Mouse (Mus musculus) ES-Bruce4 (cell line): Measurements from ENCODE around the gene Plau. TPM values are rescaled to one million over a fixed set of nuclear protein-coding genes. Genes with fewer than 3 reads are reported as not detected.

Experiments used
- H3K27ac ChIP-seq: 2 replicates; pipeline ENCODE4 v1.5.1; 2012; ENCODE audit warnings: low read length, inconsistent platforms; ENCODE audit not compliant: insufficient read depth
- H3K27me3 ChIP-seq: 2 replicates; pipeline ENCODE4 v1.6.1; 2012; ENCODE audit warnings: mild to moderate bottlenecking, low read length, inconsistent platforms; ENCODE audit not compliant: control insufficient read depth, poor library complexity, insufficient read depth, severe bottlenecking
- H3K36me3 ChIP-seq: 2 replicates; pipeline ENCODE4 v1.6.1; 2012; ENCODE audit warnings: inconsistent platforms, mild to moderate bottlenecking, low read length, moderate library complexity; ENCODE audit not compliant: control insufficient read depth, poor library complexity, insufficient read depth, severe bottlenecking
- H3K4me1 ChIP-seq: one replicate; pipeline ENCODE4 v1.8.1; 2011; ENCODE audit warnings: low read length; ENCODE audit not compliant: control insufficient read depth, insufficient read depth
- H3K4me3 ChIP-seq: 2 replicates; pipeline ENCODE4 v1.5.1; 2011; ENCODE audit warnings: low read depth, mild to moderate bottlenecking, low read length
- H3K9ac ChIP-seq: 2 replicates; pipeline ENCODE4 v1.6.1; 2012; ENCODE audit warnings: low read depth, mild to moderate bottlenecking, inconsistent platforms; ENCODE audit not compliant: poor library complexity, severe bottlenecking
- H3K9me3 ChIP-seq: replicated peaks from 2 replicates; pipeline ENCODE4 v1.6.1; 2012; ENCODE audit warnings: mild to moderate bottlenecking, low read length, inconsistent platforms; ENCODE audit not compliant: control insufficient read depth, poor library complexity, insufficient read depth, severe bottlenecking
- CTCF ChIP-seq: IDR thresholded peaks from one replicate; pipeline ENCODE4 v1.8.1; 2011; ENCODE audit warnings: low read depth, low read length
- EP300 ChIP-seq: IDR thresholded peaks from 2 replicates; pipeline ENCODE4 v1.6.1; 2011; ENCODE audit warnings: low read depth, low read length; ENCODE audit not compliant: insufficient read depth
- POLR2A ChIP-seq: IDR thresholded peaks from one replicate; pipeline ENCODE4 v1.8.1; 2011; ENCODE audit warnings: low read length; ENCODE audit not compliant: insufficient read depth
- polyA plus RNA-seq: library from polyadenylated mRNA; stranded (reverse); fragments of >200 nt; gene quantifications from 2 replicates; pipeline ENCODE4 v1.2.4, GENCODE M21; 2011; ENCODE audit warnings: low read depth; ENCODE audit not compliant: missing spikeins, insufficient read depth, insufficient read length

Gene Plau
- polyA plus RNA-seq, 1 experiment: 5.5 TPM

- H3K27me3 ChIP-seq: no peaks in the 10 kb centered on the region
- no peaks in the 10 kb centered on the region for H3K9me3 ChIP-seq
- H3K9ac ChIP-seq: no peak overlapping the region
- no peak overlapping the region for H3K4me3 ChIP-seq
- TF ChIP-seq CTCF (no peak), EP300 (no peak), POLR2A (no peak)
- no peaks in the 10 kb centered on the region for H3K36me3 ChIP-seq
- H3K4me1 ChIP-seq: no peaks in the 10 kb centered on the region
- no peak overlapping the region for H3K27ac ChIP-seq
Observed at GRCm38 (mm10) chr14:20811779-20812406, 24.6 kb upstream of the Plau start.

- Histone ChIP-seq H3K27me3 (no peaks in the 10 kb centered on the region), H3K27ac (no peak overlapping the region), H3K9ac (no peak overlapping the region), H3K36me3 (no peaks in the 10 kb centered on the region), H3K4me3 (no peak overlapping the region), H3K9me3 (no peaks in the 10 kb centered on the region), H3K4me1 (no peaks in the 10 kb centered on the region)
- TF ChIP-seq EP300: no peak
- TF ChIP-seq CTCF: no peak
- TF ChIP-seq POLR2A: no peak
Observed at GRCm38 (mm10) chr14:20815448-20815847, 21.0 kb upstream of the Plau start.

- no peaks in the 10 kb centered on the region for H3K4me1 ChIP-seq
- TF ChIP-seq CTCF (no peak), POLR2A (no peak), EP300 (no peak)
- H3K9ac ChIP-seq: no peak overlapping the region
- H3K27ac ChIP-seq: no peak overlapping the region
- H3K36me3 ChIP-seq: no peaks in the 10 kb centered on the region
- H3K9me3 ChIP-seq: no peaks in the 10 kb centered on the region
- H3K4me3 ChIP-seq: no peak overlapping the region
- H3K27me3 ChIP-seq: no peaks in the 10 kb centered on the region
Observed at GRCm38 (mm10) chr14:20824517-20824916, 11.9 kb upstream of the Plau start.

- H3K27me3 ChIP-seq: no peaks in the 10 kb centered on the region
- no peak for TF ChIP-seq CTCF
- TF ChIP-seq POLR2A: no peak
- no peak for TF ChIP-seq EP300
- no peak overlapping the region for H3K27ac ChIP-seq
- H3K4me1 ChIP-seq: no peaks in the 10 kb centered on the region
- H3K36me3 ChIP-seq: no peaks in the 10 kb centered on the region
- H3K9ac ChIP-seq: no peak overlapping the region
- no peaks in the 10 kb centered on the region for H3K9me3 ChIP-seq
- no peak overlapping the region for H3K4me3 ChIP-seq
Observed at GRCm38 (mm10) chr14:20825516-20825915, 10.9 kb upstream of the Plau start.

- H3K4me3 ChIP-seq: no peak overlapping the region
- H3K27ac ChIP-seq: no peak overlapping the region
- no peak for TF ChIP-seq EP300
- H3K4me1 ChIP-seq: no peaks in the 10 kb centered on the region
- H3K36me3 ChIP-seq: no peaks in the 10 kb centered on the region
- H3K9ac ChIP-seq: no peak overlapping the region
- no peaks in the 10 kb centered on the region for H3K27me3 ChIP-seq
- no peaks in the 10 kb centered on the region for H3K9me3 ChIP-seq
Observed at GRCm38 (mm10) chr14:20827061-20827460, 9.4 kb upstream of the Plau start.

- Histone ChIP-seq H3K36me3 (no peaks in the 10 kb centered on the region), H3K27me3 (no peaks in the 10 kb centered on the region), H3K9me3 (no peaks in the 10 kb centered on the region), H3K4me1 (no peaks in the 10 kb centered on the region), H3K4me3 (no peak overlapping the region), H3K27ac (no peak overlapping the region), H3K9ac (no peak overlapping the region)
- TF ChIP-seq POLR2A: no peak
- no peak for TF ChIP-seq EP300
Observed at GRCm38 (mm10) chr14:20827491-20827890, 9.0 kb upstream of the Plau start.
